Mouse (Mus musculus) liver, adult (tissue): ENCODE measurements around the gene Ubiad1.

Source experiments
- GATA4 ChIP-seq: IDR thresholded peaks from 2 replicates; pipeline ENCODE4 v1.6.1; 2014; ENCODE audit warnings: mild to moderate bottlenecking, low read length; ENCODE audit not compliant: insufficient replicate concordance

Ubiad1 gene

GRCm38 (mm10) chr4:148463208-148463960, 18.8 kb upstream of the Ubiad1 start:
- TF ChIP-seq GATA4 = no peak

- TF ChIP-seq GATA4 = no peak
These were observed 18.1 kb upstream of the Ubiad1 start for GRCm38 (mm10) chr4:148462717-148463116.

- no peak for TF ChIP-seq GATA4
These were observed 17.2 kb upstream of the Ubiad1 start for GRCm38 (mm10) chr4:148461772-148462171.

- TF ChIP-seq GATA4 = no peak
These were observed 16.2 kb upstream of the Ubiad1 start for GRCm38 (mm10) chr4:148460656-148461284.

GRCm38 (mm10) chr4:148455477-148456025, 11.0 kb upstream of the Ubiad1 start:
- no peak for TF ChIP-seq GATA4

- no peak for TF ChIP-seq GATA4
These were observed 9.1 kb upstream of the Ubiad1 start for GRCm38 (mm10) chr4:148453707-148454106.

- no peak for TF ChIP-seq GATA4
These were observed 4.3 kb upstream of the Ubiad1 start for GRCm38 (mm10) chr4:148448853-148449245.

- TF ChIP-seq GATA4 = no peak
These were observed 3.7 kb upstream of the Ubiad1 start, which contains the start of gene Mtor for GRCm38 (mm10) chr4:148448179-148448852. Gene Mtor (plus strand): TSS chr4:148448611.

- no peak for TF ChIP-seq GATA4
These were observed 2.0 kb downstream of the Ubiad1 start for GRCm38 (mm10) chr4:148442598-148442997.

- no peak for TF ChIP-seq GATA4
These were observed 2.6 kb downstream of the Ubiad1 start for GRCm38 (mm10) chr4:148441931-148442330.

GRCm38 (mm10) chr4:148435657-148436330, 8.8 kb downstream of the Ubiad1 start:
- no peak for TF ChIP-seq GATA4

- TF ChIP-seq GATA4 = no peak
These were observed 9.5 kb downstream of the Ubiad1 start for GRCm38 (mm10) chr4:148435106-148435505.

- TF ChIP-seq GATA4 = no peak
These were observed 10.0 kb downstream of the Ubiad1 start for GRCm38 (mm10) chr4:148434554-148434953.

- TF ChIP-seq GATA4 = no peak
These were observed 10.8 kb downstream of the Ubiad1 start for GRCm38 (mm10) chr4:148433813-148434212.

GRCm38 (mm10) chr4:148433336-148433735, 11.2 kb downstream of the Ubiad1 start:
- no peak for TF ChIP-seq GATA4
